Mouse (Mus musculus) MEL (cell line): ENCODE data around the gene Pi16. TPM values are rescaled to one million over a fixed set of nuclear protein-coding genes. Genes with fewer than 3 reads are reported as not detected.

Experiments used
- DNase-seq: peaks from one replicate; pipeline ENCODE4 v3.0.0; 2011; ENCODE audit warnings: low read depth, low spot score
- H3K27ac ChIP-seq: 2 replicates; pipeline ENCODE4 v1.5.1; 2012; ENCODE audit warnings: low read depth, mild to moderate bottlenecking, control low read depth, low read length, moderate library complexity; ENCODE audit not compliant: control insufficient read depth
- H3K27me3 ChIP-seq, 2 experiments: fragments of 150-350 bp in 1 of 2; sonication (generic) in 1 of 2; 2 replicates each; pipeline ENCODE4 v1.6.1; 2012; ENCODE audit warnings: low read length in 2 of 2, mild to moderate bottlenecking in 2 of 2, improper control_type of control experiment in 1 of 2, moderate library complexity in 1 of 2; ENCODE audit not compliant: insufficient read depth in 2 of 2, control insufficient read depth in 1 of 2
- H3K36me3 ChIP-seq, 2 experiments: 2 replicates each; pipeline ENCODE4 v1.6.1; 2012 to 2014; ENCODE audit warnings: low read length in 2 of 2, improper control_type of control experiment in 1 of 2, inconsistent platforms in 1 of 2, mild to moderate bottlenecking in 1 of 2; ENCODE audit not compliant: insufficient read depth in 2 of 2, control insufficient read depth in 1 of 2
- H3K4me1 ChIP-seq, 2 experiments: fragments of 150-350 bp in 1 of 2; sonication (generic) in 1 of 2; 2 replicates each; pipeline ENCODE4 v1.6.1; 2012; ENCODE audit warnings: low read length in 2 of 2, improper control_type of control experiment in 1 of 2, mild to moderate bottlenecking in 1 of 2; ENCODE audit not compliant: insufficient read depth in 2 of 2, control insufficient read depth in 1 of 2
- H3K4me3 ChIP-seq, 2 experiments: fragments of 150-350 bp in 1 of 2; sonication (generic) in 1 of 2; 2 replicates each; pipeline ENCODE4 v1.5.1; 2012; ENCODE audit warnings: low read depth in 2 of 2, low read length in 2 of 2, mild to moderate bottlenecking in 2 of 2, moderate library complexity in 2 of 2, control low read depth in 1 of 2, improper control_type of control experiment in 1 of 2; ENCODE audit not compliant: control insufficient read depth in 1 of 2, insufficient read depth in 1 of 2
- H3K79me2 ChIP-seq: 2 replicates; pipeline ENCODE4 v1.6.1; 2012; ENCODE audit warnings: mild to moderate bottlenecking, low read length, moderate library complexity; ENCODE audit not compliant: control insufficient read depth, poor library complexity, insufficient read depth
- H3K9ac ChIP-seq: 2 replicates; pipeline ENCODE4 v1.6.1; 2012; ENCODE audit warnings: low read depth, mild to moderate bottlenecking, control low read depth, low read length, moderate library complexity; ENCODE audit not compliant: control insufficient read depth, poor library complexity, severe bottlenecking
- H3K9me3 ChIP-seq: fragments of 150-350 bp; sonication (generic); replicated peaks from 2 replicates; pipeline ENCODE4 v1.6.1; 2012; ENCODE audit warnings: mild to moderate bottlenecking, low read length, improper control_type of control experiment, moderate library complexity; ENCODE audit not compliant: insufficient read depth
- CTCF ChIP-seq, 3 experiments: IDR thresholded peaks in 2 of 3; conservative IDR thresholded peaks in 1 of 3; 2 replicates each; pipeline ENCODE4 v1.5.1; 2011 to 2012; ENCODE audit warnings: low read length in 3 of 3, low read depth in 2 of 3, mild to moderate bottlenecking in 2 of 3, improper control_type of control experiment in 1 of 3, inconsistent platforms in 1 of 3, mixed read lengths in 1 of 3, moderate library complexity in 1 of 3; ENCODE audit not compliant: control insufficient read depth in 1 of 3, insufficient read depth in 1 of 3, poor library complexity in 1 of 3, severe bottlenecking in 1 of 3
- ELF1 ChIP-seq: IDR thresholded peaks from 2 replicates; pipeline ENCODE4 v1.6.1; 2014; ENCODE audit warnings: low read depth, mild to moderate bottlenecking, inconsistent platforms, low read length, improper control_type of control experiment, moderate library complexity
- GATA1 ChIP-seq: IDR thresholded peaks from 2 replicates; pipeline ENCODE4 v1.6.1; 2011; ENCODE audit warnings: low read depth, low read length, improper control_type of control experiment
- JUND ChIP-seq: IDR thresholded peaks from 2 replicates; pipeline ENCODE4 v1.6.1; 2011; ENCODE audit warnings: low read depth, mild to moderate bottlenecking, improper control_type of control experiment, low read length
- MAFK ChIP-seq: IDR thresholded peaks from 2 replicates; pipeline ENCODE4 v1.6.1; 2011; ENCODE audit warnings: low read depth, mild to moderate bottlenecking, low read length, improper control_type of control experiment, borderline replicate concordance
- MAZ ChIP-seq: IDR thresholded peaks from 2 replicates; pipeline ENCODE4 v1.6.1; 2012; ENCODE audit warnings: low read depth, mild to moderate bottlenecking, inconsistent platforms, low read length, improper control_type of control experiment
- MYB ChIP-seq: IDR thresholded peaks from 2 replicates; pipeline ENCODE4 v1.6.1; 2011; ENCODE audit warnings: mild to moderate bottlenecking, low read depth, low read length, improper control_type of control experiment
- MYC ChIP-seq: IDR thresholded peaks from 2 replicates; pipeline ENCODE4 v1.6.1; 2011; ENCODE audit warnings: low read depth, mild to moderate bottlenecking, low read length, improper control_type of control experiment, moderate library complexity
- POLR2AphosphoS2 ChIP-seq: IDR thresholded peaks from 2 replicates; pipeline ENCODE4 v1.6.1; 2011; ENCODE audit warnings: low read length, improper control_type of control experiment
- RAD21 ChIP-seq: IDR thresholded peaks from 2 replicates; pipeline ENCODE4 v1.6.1; 2011; ENCODE audit warnings: mild to moderate bottlenecking, low read depth, low read length, improper control_type of control experiment
- RCOR1 ChIP-seq: IDR thresholded peaks from 2 replicates; pipeline ENCODE4 v1.6.1; 2012; ENCODE audit warnings: low read depth, mild to moderate bottlenecking, inconsistent platforms, low read length, improper control_type of control experiment
- SMC3 ChIP-seq: IDR thresholded peaks from 2 replicates; pipeline ENCODE4 v1.6.1; 2011; ENCODE audit warnings: low read depth, low read length, improper control_type of control experiment
- TCF12 ChIP-seq: IDR thresholded peaks from 2 replicates; pipeline ENCODE4 v1.6.1; 2014; ENCODE audit warnings: low read depth, mild to moderate bottlenecking, inconsistent platforms, low read length, improper control_type of control experiment, moderate library complexity
- USF1 ChIP-seq: IDR thresholded peaks from 2 replicates; pipeline ENCODE4 v1.6.1; 2014; ENCODE audit warnings: low read depth, mild to moderate bottlenecking, inconsistent platforms, low read length, improper control_type of control experiment, moderate library complexity
- polyA plus RNA-seq, 2 experiments: library from polyadenylated mRNA; stranded (reverse) in 1 of 2; unstranded in 1 of 2; fragments of >175 nt in 1 of 2; fragments of >200 nt in 1 of 2; gene quantifications; 2 replicates each; pipeline versions ENCODE4 v1.2.1 to v1.2.4; 2012; ENCODE audit warnings: low replicate concordance in 2 of 2, low read depth in 1 of 2; ENCODE audit not compliant: insufficient read length in 2 of 2, insufficient read depth in 1 of 2, missing spikeins in 1 of 2
- total RNA-seq: library from RNA; depleted of rRNA; stranded (reverse); fragments of 300-350 nt; gene quantifications from 2 replicates; pipeline ENCODE4 v1.2.3, GENCODE M21; 2012

The Pi16 gene
- total and polyA plus RNA-seq, 3 experiments: 0.08 to 0.42 TPM; not detected in 1

DNA sequence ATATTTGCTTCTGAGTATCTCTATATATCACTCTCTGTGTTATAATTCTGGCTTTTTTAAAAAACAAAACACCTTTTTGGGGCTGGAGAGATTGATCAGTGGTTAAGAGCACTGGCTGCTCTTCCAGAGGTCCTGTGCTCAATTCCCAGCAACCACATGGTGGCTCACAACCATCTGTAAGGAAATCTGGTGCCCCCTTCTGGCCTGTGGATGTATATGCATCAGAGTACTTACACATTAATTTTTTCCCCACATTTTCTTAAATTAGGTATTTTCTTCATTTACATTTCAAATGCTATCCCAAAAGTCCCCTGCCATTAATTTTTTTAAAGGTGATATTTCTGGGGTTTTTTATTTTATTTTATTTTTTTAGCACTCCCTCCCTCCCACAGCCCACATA is 4.2 kb upstream of the Pi16 start:
- Histone ChIP-seq H3K27ac (no peak overlapping the region), H3K4me3 (no peak overlapping the region), H3K79me2 (no peaks in the 10 kb centered on the region)
- TF ChIP-seq MYB (no peak), CTCF (IDR thresholded peaks at IDR 0.05 in 2 of 3, conservative IDR thresholded peaks at IDR 0.05 in 1 of 3; ENCODE audit: control insufficient read depth in 1 of 3, insufficient read depth in 1 of 3, low read depth in 2 of 3, low read length in 3 of 3, poor library complexity in 1 of 3, severe bottlenecking in 1 of 3) (peak; percentile 38 to 69 (median 39); a peak in 5 of 6 replicates), GATA1 (no peak), SMC3 (peak; percentile 57), USF1 (no peak), RAD21 (peak; percentile 41), MYC (peak; percentile 59; the same call in 1 of the 2 replicates), MAFK (no peak)
- TF ChIP-seq, all 39 proteins: peak for 4
- DNase-seq: peak; percentile 78
- Histone ChIP-seq H3K27me3 (no peaks in the 10 kb centered on the region), H3K4me1 (0 out of 4 replicates have a peak, but pooled peaks cover 0 to 4% of the 10 kb centered on the region in 2 experiments), H3K9me3 (no peaks in the 10 kb centered on the region), H3K36me3 (peaks cover 0 to under 1% of the 10 kb centered on the region in 2 experiments; a peak in 1 of 4 replicates), H3K9ac (no peak overlapping the region)

DNA sequence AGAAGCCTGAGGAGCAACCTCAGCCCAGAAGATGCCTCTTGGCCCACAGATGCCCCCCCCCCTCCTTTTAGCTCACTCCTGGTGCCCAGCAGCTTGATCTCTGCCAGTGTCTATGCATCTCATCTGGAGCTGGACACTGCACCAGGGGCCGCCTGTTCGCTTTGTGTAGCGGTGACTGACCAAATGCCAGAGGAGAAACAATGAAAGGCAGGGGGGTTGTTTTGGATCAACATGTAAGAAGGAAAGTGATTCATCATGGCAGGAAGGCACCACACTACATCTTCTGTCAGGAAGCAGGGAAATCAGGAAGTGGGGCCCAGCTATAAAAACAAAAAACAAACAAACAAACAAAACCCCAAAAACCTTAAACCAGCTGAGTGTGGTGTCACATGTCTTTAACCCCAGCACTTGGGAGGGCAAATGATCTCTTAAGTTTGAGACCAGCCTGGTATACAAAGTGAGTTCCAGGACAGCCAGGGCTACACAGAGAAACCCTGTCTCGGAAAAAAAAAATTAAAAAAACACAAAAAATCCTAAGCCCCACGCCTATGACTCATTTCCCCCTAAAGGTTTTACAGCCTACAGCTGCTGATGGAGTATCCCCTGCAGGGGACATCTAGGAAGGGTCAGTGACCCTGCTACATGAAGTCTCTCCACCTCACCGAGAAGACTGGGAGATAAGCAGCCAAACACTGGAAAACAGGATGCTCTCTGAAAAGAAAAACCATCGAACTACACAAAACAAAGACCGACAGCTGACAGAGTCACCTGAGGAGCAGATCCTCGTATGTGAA is 1.6 kb upstream of the Pi16 start:
- no peaks in the 10 kb centered on the region for H3K79me2 ChIP-seq
- H3K36me3 ChIP-seq: peaks cover 0 to 16% of the 10 kb centered on the region in 2 experiments; a peak in 2 of 4 replicates
- no peaks in the 10 kb centered on the region for H3K9me3 ChIP-seq
- no peak overlapping the region for H3K27ac ChIP-seq
- DNase-seq: no peak
- no peak overlapping the region for H3K9ac ChIP-seq
- no peak overlapping the region for H3K4me3 ChIP-seq
- no peaks in the 10 kb centered on the region for H3K27me3 ChIP-seq
- peaks cover 7 to 22% of the 10 kb centered on the region in 2 experiments; a peak in 3 of 4 replicates for H3K4me1 ChIP-seq
- TF ChIP-seq RCOR1: no peak
- no peak for TF ChIP-seq TCF12
- TF ChIP-seq POLR2AphosphoS2: no peak
- TF ChIP-seq MAZ: no peak
- TF ChIP-seq CTCF (IDR thresholded peaks at IDR 0.05 in 2 of 3, conservative IDR thresholded peaks at IDR 0.05 in 1 of 3; ENCODE audit: control insufficient read depth in 1 of 3, insufficient read depth in 1 of 3, low read depth in 2 of 3, low read length in 3 of 3, poor library complexity in 1 of 3, severe bottlenecking in 1 of 3): no peak
- TF ChIP-seq, all 39 proteins: peak for 0

DNA sequence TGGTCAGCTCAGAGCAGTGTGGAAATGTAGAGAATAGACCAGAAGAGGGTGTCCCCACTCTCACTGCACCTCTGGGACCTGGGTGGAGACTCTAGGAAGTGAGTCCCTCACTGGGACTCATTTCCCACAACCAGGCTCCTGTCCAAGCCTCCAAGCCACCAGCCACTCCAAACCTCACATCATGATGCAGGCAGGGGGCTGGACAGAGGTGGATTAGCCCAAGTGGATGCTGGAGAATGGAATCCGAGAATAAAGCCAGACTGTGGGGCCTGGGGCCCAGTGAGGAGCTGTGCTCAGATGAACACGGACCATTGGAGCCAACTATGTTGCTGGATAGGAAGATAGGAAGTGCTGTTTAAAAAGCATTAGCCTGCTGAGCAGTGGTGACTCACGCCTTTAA is 589 bp upstream of the Pi16 start:
- H3K4me1 ChIP-seq: peaks cover 7 to 22% of the 10 kb centered on the region in 2 experiments; a peak in 3 of 4 replicates
- peaks cover 0 to 16% of the 10 kb centered on the region in 2 experiments; a peak in 2 of 4 replicates for H3K36me3 ChIP-seq
- no peaks in the 10 kb centered on the region for H3K9me3 ChIP-seq
- TF ChIP-seq ELF1 (no peak), JUND (no peak), USF1 (no peak)
- no peak for DNase-seq
- H3K9ac ChIP-seq: no peak overlapping the region
- H3K4me3 ChIP-seq: no peak overlapping the region
- H3K27ac ChIP-seq: no peak overlapping the region
- no peaks in the 10 kb centered on the region for H3K27me3 ChIP-seq
- no peaks in the 10 kb centered on the region for H3K79me2 ChIP-seq
